Mouse (Mus musculus) liver, adult 2 months (tissue): ENCODE data around the gene Cntd1. TPM values are rescaled to one million over a fixed set of nuclear protein-coding genes. Genes with fewer than 3 reads are reported as not detected.
A peak's percentile ranks its signal among the peaks of the same experiment; 100 is the strongest.
"Not testable (repeated sequence)": the region's sequence is repeated elsewhere in the genome, so short reads cannot be mapped to it uniquely, and the experiment has no call there.

Experiments used
- DNase-seq: peaks from one replicate; pipeline ENCODE4 v3.0.0-alpha.2; 2011; ENCODE audit warnings: low read depth, low spot score; ENCODE audit errors: extremely low read depth
- H3K27ac ChIP-seq: fragments of 200-500 bp; replicated peaks from 2 replicates; pipeline ENCODE4 v1.5.1; 2012; ENCODE audit warnings: low read depth, mild to moderate bottlenecking, control low read depth, inconsistent platforms, low read length; ENCODE audit not compliant: insufficient read depth
- H3K27me3 ChIP-seq: fragments of 200-500 bp; 2 replicates; pipeline ENCODE4 v1.6.1; 2012; ENCODE audit warnings: mild to moderate bottlenecking, moderate library complexity, low read length, inconsistent platforms; ENCODE audit not compliant: control insufficient read depth, insufficient read depth
- H3K36me3 ChIP-seq: fragments of 200-500 bp; 2 replicates; pipeline ENCODE4 v1.6.1; 2012; ENCODE audit warnings: low read length, inconsistent platforms; ENCODE audit not compliant: control insufficient read depth, insufficient read depth
- H3K4me1 ChIP-seq: fragments of 200-500 bp; 2 replicates; pipeline ENCODE4 v1.6.1; 2011; ENCODE audit warnings: low read length; ENCODE audit not compliant: control insufficient read depth, insufficient read depth
- H3K4me3 ChIP-seq: fragments of 200-500 bp; 2 replicates; pipeline ENCODE4 v1.5.1; 2011; ENCODE audit warnings: low read depth, mild to moderate bottlenecking, control low read depth, low read length, moderate library complexity; ENCODE audit not compliant: insufficient read depth
- H3K79me2 ChIP-seq: fragments of 200-500 bp; 2 replicates; pipeline ENCODE4 v1.6.1; 2012; ENCODE audit warnings: inconsistent platforms, mild to moderate bottlenecking, low read length, moderate library complexity; ENCODE audit not compliant: control insufficient read depth, insufficient read depth
- H3K9ac ChIP-seq: fragments of 200-500 bp; 2 replicates; pipeline ENCODE4 v1.6.1; 2012; ENCODE audit warnings: low read depth, mild to moderate bottlenecking, control low read depth, inconsistent platforms, low read length
- CTCF ChIP-seq: fragments of 200-500 bp; IDR thresholded peaks from 2 replicates; pipeline ENCODE4 v1.5.1; 2011; ENCODE audit warnings: low read depth, low read length, control low read depth
- POLR2A ChIP-seq: fragments of 200-500 bp; IDR thresholded peaks from 2 replicates; pipeline ENCODE4 v1.6.1; 2011; ENCODE audit warnings: low read length, control low read depth; ENCODE audit not compliant: insufficient read depth; ENCODE audit errors: extremely low read depth
- WGBS: fragments of 180-500 bp; shearing (Covaris S2); methylation state at CpG from one replicate; pipeline ENCODE4 v1.1.7; 2018; 5-methylcytosine and 5-hydroxymethylcytosine counted together
- polyA plus RNA-seq: library from polyadenylated mRNA; depleted of rRNA; stranded (reverse); fragments of >200 nt; gene quantifications from 2 replicates; pipeline ENCODE4 v1.2.3, GENCODE M21; 2012
- total RNA-seq: library from RNA; depleted of rRNA; stranded (reverse); fragments of >200 nt; gene quantifications from 2 replicates; pipeline ENCODE4 v1.2.3, GENCODE M21; 2014

Gene Cntd1
- total and polyA plus RNA-seq, 2 experiments: not detected

GRCm38 (mm10) chr11:101323609-101324008 is 44.8 kb downstream of the Cntd1 start:
- no peak overlapping the region for H3K4me3 ChIP-seq
- no peak overlapping the region for H3K9ac ChIP-seq
- no peaks in the 10 kb centered on the region for H3K79me2 ChIP-seq
- H3K27ac ChIP-seq: no peak overlapping the region
- peak; percentile 61 for DNase-seq
- no peaks in the 10 kb centered on the region for H3K27me3 ChIP-seq
- peaks cover 37% of the 10 kb centered on the region for H3K36me3 ChIP-seq
- WGBS: 10% methylated on average over 4 of the region's 4 CpGs
- no peak for TF ChIP-seq POLR2A
- TF ChIP-seq CTCF: peak; percentile 99
- peaks cover 2% of the 10 kb centered on the region; the same call in 1 of the 2 replicates for H3K4me1 ChIP-seq

GRCm38 (mm10) chr11:101324763-101325162 is 46.0 kb downstream of the Cntd1 start, which contains the start of gene Aoc2:
Gene Aoc2, plus strand, starts transcription at chr11:101325063.
- Histone ChIP-seq H3K9ac (no peak within 1 kb of the TSS), H3K4me3 (no peak within 1 kb of the TSS), H3K36me3 (peaks cover 27% of the 10 kb centered on the region), H3K27ac (no peak within 1 kb of the TSS), H3K4me1 (peaks cover 2% of the 10 kb centered on the region; the same call in 1 of the 2 replicates), H3K79me2 (no peaks in the 10 kb centered on the region), H3K27me3 (no peaks in the 10 kb centered on the region)
- DNase-seq: no peak
- WGBS: 84% methylated on average over 5 of the region's 5 CpGs
- TF ChIP-seq CTCF (no peak), POLR2A (no peak)

- DNase-seq, H3K4me1 ChIP-seq, H3K4me3 ChIP-seq, H3K27ac ChIP-seq, H3K27me3 ChIP-seq, H3K79me2 ChIP-seq, H3K9ac ChIP-seq: not testable (repeated sequence)
- H3K36me3 ChIP-seq: peaks cover 22% of the 10 kb centered on the region
- WGBS: 94% methylated on average over 11 of the region's 11 CpGs
Observed at GRCm38 (mm10) chr11:101325201-101325600, 46.4 kb downstream of the Cntd1 start.

DNA sequence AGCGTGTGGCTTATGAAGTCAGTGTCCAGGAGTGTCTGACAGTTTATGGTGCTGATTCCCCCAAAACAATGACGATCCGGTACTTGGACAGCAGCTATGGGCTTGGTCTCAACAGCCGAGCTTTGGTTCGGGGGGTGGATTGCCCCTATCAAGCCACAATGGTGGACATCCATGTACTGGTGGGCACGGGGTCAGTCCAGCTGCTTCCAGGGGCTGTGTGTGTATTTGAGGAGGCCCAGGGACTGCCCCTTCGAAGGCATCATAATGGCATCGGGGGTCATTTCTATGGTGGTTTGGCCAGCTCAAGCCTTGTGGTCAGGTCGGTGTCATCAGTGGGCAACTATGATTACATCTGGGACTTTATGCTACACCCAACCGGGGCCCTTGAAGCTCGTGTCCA is 47.3 kb downstream of the Cntd1 start:
- 92% methylated on average over 11 of the region's 11 CpGs for WGBS
- DNase-seq: no peak
- no peaks in the 10 kb centered on the region for H3K27me3 ChIP-seq
- no peak overlapping the region for H3K4me3 ChIP-seq
- H3K27ac ChIP-seq: no peak overlapping the region
- TF ChIP-seq CTCF: no peak
- no peak for TF ChIP-seq POLR2A
- peaks cover 13% of the 10 kb centered on the region for H3K36me3 ChIP-seq
- no peaks in the 10 kb centered on the region for H3K79me2 ChIP-seq
- peaks cover 2% of the 10 kb centered on the region; the same call in 1 of the 2 replicates for H3K4me1 ChIP-seq
- H3K9ac ChIP-seq: no peak overlapping the region

DNA sequence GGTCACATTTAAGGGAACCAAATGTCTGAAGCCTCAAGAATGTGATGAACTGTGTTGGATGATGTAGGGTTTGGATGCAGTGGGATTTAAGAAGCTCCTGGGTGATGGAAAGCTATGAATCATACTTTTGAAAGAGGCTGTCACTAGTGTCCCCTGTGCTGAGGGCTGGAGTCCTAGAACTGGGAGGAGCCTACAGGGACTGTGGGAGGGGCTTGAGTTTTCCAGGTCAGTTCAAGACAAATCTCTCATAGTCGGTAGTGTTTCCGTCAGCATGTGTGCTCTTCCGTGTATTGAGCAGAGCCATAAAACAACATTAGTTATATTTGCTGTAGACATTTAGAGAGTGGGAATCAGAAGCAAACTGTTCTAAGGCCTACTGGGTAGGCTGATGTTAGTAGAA is 48.5 kb downstream of the Cntd1 start:
- 19% methylated on average over 3 of the region's 3 CpGs for WGBS
- H3K9ac ChIP-seq: no peak overlapping the region
- TF ChIP-seq CTCF (no peak), POLR2A (no peak)
- no peaks in the 10 kb centered on the region for H3K79me2 ChIP-seq
- H3K4me1 ChIP-seq: peaks cover 2% of the 10 kb centered on the region; the same call in 1 of the 2 replicates
- peaks cover 3% of the 10 kb centered on the region for H3K36me3 ChIP-seq
- H3K4me3 ChIP-seq: no peak overlapping the region
- H3K27me3 ChIP-seq: no peaks in the 10 kb centered on the region
- no peak overlapping the region for H3K27ac ChIP-seq
- DNase-seq: peak; percentile 63

DNA sequence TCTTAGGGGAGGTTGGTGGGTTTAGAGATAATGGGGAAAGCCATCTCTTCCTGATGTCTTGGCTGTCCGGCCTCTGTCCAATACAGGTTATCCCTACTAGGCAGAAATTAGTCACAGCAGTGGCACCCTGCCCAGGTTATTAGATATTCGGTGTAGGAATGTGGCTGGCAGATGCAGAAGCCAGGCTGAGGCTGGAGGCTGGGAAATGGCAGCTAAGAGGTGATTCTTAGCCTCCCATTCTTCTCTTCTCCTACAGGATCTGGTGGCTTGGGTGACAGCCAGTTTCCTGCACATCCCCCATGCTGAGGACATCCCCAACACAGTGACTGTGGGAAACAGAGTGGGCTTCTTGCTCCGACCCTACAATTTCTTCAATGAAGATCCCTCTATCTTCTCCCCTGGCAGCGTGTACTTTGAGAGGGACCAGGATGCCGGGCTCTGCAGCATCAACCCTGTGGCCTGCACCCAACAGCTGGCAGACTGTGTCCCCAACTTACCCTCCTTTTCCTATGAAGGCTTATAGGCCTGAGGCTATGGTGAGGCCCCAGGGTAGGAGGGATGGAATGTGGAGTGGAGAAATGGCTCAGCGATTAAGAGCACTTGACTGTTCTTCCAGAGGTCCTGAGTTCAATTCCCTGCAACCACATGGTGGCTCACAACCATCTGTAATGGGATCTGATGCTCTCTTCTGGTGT is 50.3 kb downstream of the Cntd1 start:
- Histone ChIP-seq H3K27me3 (no peaks in the 10 kb centered on the region), H3K4me3 (no peak overlapping the region), H3K36me3 (no peaks in the 10 kb centered on the region; the same call in none of the 2 replicates), H3K9ac (no peak overlapping the region), H3K4me1 (no peaks in the 10 kb centered on the region), H3K79me2 (no peaks in the 10 kb centered on the region), H3K27ac (no peak overlapping the region)
- no peak for TF ChIP-seq CTCF
- no peak for TF ChIP-seq POLR2A
- DNase-seq: no peak
- 75% methylated on average over 6 of the region's 6 CpGs for WGBS
